Mouse (Mus musculus): Measurements from ENCODE around the gene Mtmr3. TPM values are rescaled to one million over a fixed set of nuclear protein-coding genes. Genes with fewer than 3 reads are reported as not detected.

The Mtmr3 gene
- total RNA-seq, 1 experiment: 30.7 TPM

DNA sequence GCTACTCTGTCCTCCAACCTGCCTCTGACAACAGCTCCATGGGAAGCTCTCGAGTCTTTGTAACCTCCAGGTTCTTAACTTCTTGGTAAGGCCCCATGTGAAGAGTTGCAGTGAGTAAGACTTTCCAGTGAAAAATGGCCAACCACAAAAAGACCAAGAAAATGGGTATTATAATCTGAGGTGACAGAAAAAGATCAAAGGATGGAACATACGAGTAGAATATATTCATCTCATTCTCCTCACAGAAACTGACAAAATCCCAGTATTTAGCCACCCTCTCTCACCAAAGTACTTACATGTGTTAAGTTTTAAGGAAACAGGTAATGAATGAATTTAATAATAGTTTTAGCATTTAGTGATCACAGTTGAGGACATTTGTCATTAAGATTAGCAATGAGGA, 88.2 kb downstream of the Mtmr3 start:
- H3K4me1 ChIP-seq (ENCODE audit: control insufficient read depth in 2 of 2, insufficient read depth in 2 of 2, low read length in 2 of 2, poor library complexity in 1 of 2): no peaks in the 10 kb centered on the region; a peak in 1 of 4 replicates
- no peak overlapping the region for H3K9ac ChIP-seq (ENCODE audit: insufficient read depth, low read depth, low read length, poor library complexity, severe bottlenecking)
- in situ Hi-C loops (cut with MboI; ENCODE audit: low sequenced_read_pairs in 2 of 2, unreplicated experiment in 2 of 2): no loop called here
- DNase-seq (ENCODE audit: low read depth, low spot score): no peak
- no peak overlapping the region for H3K4me3 ChIP-seq (ENCODE audit: insufficient read depth in 1 of 2, low read depth in 1 of 2, low read length in 2 of 2, poor library complexity in 1 of 2, severe bottlenecking in 1 of 2)
- H3K36me3 ChIP-seq (ENCODE audit: control insufficient read depth, insufficient read depth, low read length, poor library complexity, severe bottlenecking): peaks cover 6% of the 10 kb centered on the region
- no peak overlapping the region for H3K27ac ChIP-seq (ENCODE audit: insufficient read depth, low read depth, low read length, poor library complexity, severe bottlenecking)
- no peaks in the 10 kb centered on the region for H3K9me3 ChIP-seq (ENCODE audit: control insufficient read depth, insufficient read depth, low read depth, low read length)
- TF ChIP-seq MAFK (IDR thresholded peaks at IDR 0.05; ENCODE audit: insufficient read depth, low read depth, low read length): no peak
- TF ChIP-seq ZC3H11A (IDR thresholded peaks at IDR 0.05; ENCODE audit: borderline replicate concordance, low read depth, low read length): no peak
- no peak for TF ChIP-seq HCFC1 (IDR thresholded peaks at IDR 0.05; ENCODE audit: borderline replicate concordance, insufficient read depth, low read length)
- TF ChIP-seq ZNF384 (IDR thresholded peaks at IDR 0.05; ENCODE audit: low read depth, low read length): no peak
- TF ChIP-seq CHD2 (IDR thresholded peaks at IDR 0.05; ENCODE audit: low read depth, low read length): no peak

DNA sequence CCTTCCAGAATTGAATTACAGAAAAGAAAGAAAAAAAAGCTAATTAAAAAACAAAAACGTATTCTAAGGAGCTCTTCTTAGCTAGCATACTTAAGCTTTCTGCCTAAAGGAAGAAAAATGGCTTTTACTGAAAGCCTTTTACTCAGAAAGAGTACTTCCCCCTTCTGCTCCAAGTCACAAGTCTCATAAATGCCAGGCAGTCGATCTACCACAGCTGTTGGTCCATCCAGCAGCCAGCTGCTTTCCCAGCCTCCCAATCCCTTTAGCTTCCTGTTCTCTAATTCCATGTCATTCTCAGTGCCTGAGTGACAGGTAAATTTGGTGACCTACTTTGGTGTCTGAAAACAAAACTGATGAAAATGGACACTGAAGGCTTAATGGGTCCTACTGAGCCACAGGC, 92.5 kb downstream of the Mtmr3 start:
- peaks cover 0 to 4% of the 10 kb centered on the region in 2 experiments; a peak in 2 of 4 replicates for H3K4me1 ChIP-seq (ENCODE audit: control insufficient read depth in 2 of 2, insufficient read depth in 2 of 2, low read length in 2 of 2, poor library complexity in 1 of 2)
- TF ChIP-seq MAFK (IDR thresholded peaks at IDR 0.05; ENCODE audit: insufficient read depth, low read depth, low read length): no peak
- no peak for TF ChIP-seq CHD2 (IDR thresholded peaks at IDR 0.05; ENCODE audit: low read depth, low read length)
- TF ChIP-seq ZC3H11A (IDR thresholded peaks at IDR 0.05; ENCODE audit: borderline replicate concordance, low read depth, low read length): no peak
- TF ChIP-seq HCFC1 (IDR thresholded peaks at IDR 0.05; ENCODE audit: borderline replicate concordance, insufficient read depth, low read length): no peak
- TF ChIP-seq ZNF384 (IDR thresholded peaks at IDR 0.05; ENCODE audit: low read depth, low read length): no peak
- no peak overlapping the region for H3K4me3 ChIP-seq (ENCODE audit: insufficient read depth in 1 of 2, low read depth in 1 of 2, low read length in 2 of 2, poor library complexity in 1 of 2, severe bottlenecking in 1 of 2)
- no peak overlapping the region for H3K9ac ChIP-seq (ENCODE audit: insufficient read depth, low read depth, low read length, poor library complexity, severe bottlenecking)
- no peaks in the 10 kb centered on the region for H3K9me3 ChIP-seq (ENCODE audit: control insufficient read depth, insufficient read depth, low read depth, low read length)
- DNase-seq (ENCODE audit: low read depth, low spot score): no peak
- in situ Hi-C loops (cut with MboI; ENCODE audit: low sequenced_read_pairs in 2 of 2, unreplicated experiment in 2 of 2): no loop called here
- H3K27ac ChIP-seq (ENCODE audit: insufficient read depth, low read depth, low read length, poor library complexity, severe bottlenecking): no peak overlapping the region
- peaks cover 7% of the 10 kb centered on the region; the same call in 1 of the 2 replicates for H3K36me3 ChIP-seq (ENCODE audit: control insufficient read depth, insufficient read depth, low read length, poor library complexity, severe bottlenecking)

DNA sequence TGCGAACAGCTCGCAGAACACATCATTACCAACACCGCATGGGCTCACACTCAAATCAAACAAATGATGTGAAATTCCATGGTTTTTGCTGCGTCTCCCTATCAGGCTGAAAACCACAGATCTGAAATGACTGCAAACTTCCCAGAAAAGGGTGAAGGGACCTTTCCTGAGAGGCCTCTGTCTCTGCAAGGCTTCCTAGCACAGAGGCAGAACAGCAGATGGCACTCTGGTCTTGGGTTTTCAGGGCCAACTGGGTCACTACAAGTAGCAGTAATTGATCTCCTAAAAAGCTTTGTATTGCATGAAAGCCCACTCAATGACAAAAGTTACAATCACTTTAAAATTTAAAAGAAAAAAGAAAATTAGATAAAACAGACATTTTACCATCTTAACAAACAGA, 93.8 kb downstream of the Mtmr3 start:
- no peak for DNase-seq (ENCODE audit: low read depth, low spot score)
- no peaks in the 10 kb centered on the region for H3K9me3 ChIP-seq (ENCODE audit: control insufficient read depth, insufficient read depth, low read depth, low read length)
- peaks cover 7% of the 10 kb centered on the region; the same call in 1 of the 2 replicates for H3K36me3 ChIP-seq (ENCODE audit: control insufficient read depth, insufficient read depth, low read length, poor library complexity, severe bottlenecking)
- no peak overlapping the region for H3K4me3 ChIP-seq (ENCODE audit: insufficient read depth in 1 of 2, low read depth in 1 of 2, low read length in 2 of 2, poor library complexity in 1 of 2, severe bottlenecking in 1 of 2)
- no peak overlapping the region for H3K27ac ChIP-seq (ENCODE audit: insufficient read depth, low read depth, low read length, poor library complexity, severe bottlenecking)
- in situ Hi-C loops (cut with MboI; ENCODE audit: low sequenced_read_pairs in 2 of 2, unreplicated experiment in 2 of 2): no loop called here
- peaks cover 2 to 4% of the 10 kb centered on the region in 2 experiments; a peak in 2 of 4 replicates for H3K4me1 ChIP-seq (ENCODE audit: control insufficient read depth in 2 of 2, insufficient read depth in 2 of 2, low read length in 2 of 2, poor library complexity in 1 of 2)
- no peak overlapping the region for H3K9ac ChIP-seq (ENCODE audit: insufficient read depth, low read depth, low read length, poor library complexity, severe bottlenecking)
- no peak for TF ChIP-seq HCFC1 (IDR thresholded peaks at IDR 0.05; ENCODE audit: borderline replicate concordance, insufficient read depth, low read length)
- no peak for TF ChIP-seq MAFK (IDR thresholded peaks at IDR 0.05; ENCODE audit: insufficient read depth, low read depth, low read length)
- no peak for TF ChIP-seq CHD2 (IDR thresholded peaks at IDR 0.05; ENCODE audit: low read depth, low read length)
- no peak for TF ChIP-seq ZC3H11A (IDR thresholded peaks at IDR 0.05; ENCODE audit: borderline replicate concordance, low read depth, low read length)
- TF ChIP-seq ZNF384 (IDR thresholded peaks at IDR 0.05; ENCODE audit: low read depth, low read length): no peak

DNA sequence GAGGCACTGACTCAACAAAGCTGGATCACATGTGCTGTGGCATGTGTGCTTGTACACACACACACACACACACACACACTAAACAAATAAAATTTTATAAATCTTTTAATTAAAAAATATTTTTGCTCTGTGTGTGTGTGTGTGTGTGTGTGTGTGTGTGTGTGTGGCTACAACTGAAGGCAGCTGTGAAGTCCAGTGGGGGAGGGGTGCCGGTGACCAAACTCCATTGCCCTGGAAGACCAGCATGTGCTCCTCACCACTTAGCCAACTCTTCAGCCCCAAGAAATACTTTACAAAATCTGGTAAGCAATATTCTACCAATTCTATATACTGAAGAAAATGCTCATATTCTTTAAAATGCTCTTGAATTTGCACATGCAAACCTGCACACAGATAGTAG, 94.4 kb downstream of the Mtmr3 start:
- Histone ChIP-seq H3K9me3 (ENCODE audit: control insufficient read depth, insufficient read depth, low read depth, low read length) (no peaks in the 10 kb centered on the region), H3K9ac (ENCODE audit: insufficient read depth, low read depth, low read length, poor library complexity, severe bottlenecking) (no peak overlapping the region), H3K36me3 (ENCODE audit: control insufficient read depth, insufficient read depth, low read length, poor library complexity, severe bottlenecking) (peaks cover 7% of the 10 kb centered on the region; the same call in 1 of the 2 replicates), H3K4me3 (ENCODE audit: insufficient read depth in 1 of 2, low read depth in 1 of 2, low read length in 2 of 2, poor library complexity in 1 of 2, severe bottlenecking in 1 of 2) (no peak overlapping the region), H3K4me1 (ENCODE audit: control insufficient read depth in 2 of 2, insufficient read depth in 2 of 2, low read length in 2 of 2, poor library complexity in 1 of 2) (peaks cover 2 to 7% of the 10 kb centered on the region in 2 experiments; a peak in 2 of 4 replicates), H3K27ac (ENCODE audit: insufficient read depth, low read depth, low read length, poor library complexity, severe bottlenecking) (no peak overlapping the region)
- DNase-seq (ENCODE audit: low read depth, low spot score): no peak
- in situ Hi-C loops (cut with MboI; ENCODE audit: low sequenced_read_pairs in 2 of 2, unreplicated experiment in 2 of 2): no loop called here
- TF ChIP-seq HCFC1 (IDR thresholded peaks at IDR 0.05; ENCODE audit: borderline replicate concordance, insufficient read depth, low read length) (no peak), CHD2 (IDR thresholded peaks at IDR 0.05; ENCODE audit: low read depth, low read length) (no peak), MAFK (IDR thresholded peaks at IDR 0.05; ENCODE audit: insufficient read depth, low read depth, low read length) (no peak), ZNF384 (IDR thresholded peaks at IDR 0.05; ENCODE audit: low read depth, low read length) (no peak), ZC3H11A (IDR thresholded peaks at IDR 0.05; ENCODE audit: borderline replicate concordance, low read depth, low read length) (no peak)

Data from ES-E14 (cell line).